Mouse (Mus musculus) urinary bladder, adult 2 months (tissue): ENCODE measurements around the gene Hepacam2. TPM values are rescaled to one million over a fixed set of nuclear protein-coding genes. Genes with fewer than 3 reads are reported as not detected.
"Not testable (repeated sequence)": the region's sequence is repeated elsewhere in the genome, so short reads cannot be mapped to it uniquely, and the experiment has no call there.

Experiments
- DNase-seq: peaks from one replicate; pipeline ENCODE4 v3.0.0; 2022; ENCODE audit warnings: low spot score
- polyA plus RNA-seq: library from polyadenylated mRNA; depleted of rRNA; stranded (reverse); fragments of >200 nt; gene quantifications from 2 replicates; pipeline ENCODE4 v1.2.3, GENCODE M21; 2012; rRNA removed

The Hepacam2 gene
- 1.1 and 2.0 TPM in 2 replicates for polyA plus RNA-seq

GRCm38 (mm10) chr6:3498162-3498848, at the start of gene Hepacam2, which contains the start of gene Vps50:
Gene Hepacam2 (minus strand): TSS chr6:3498298.
Gene Vps50 (plus strand): TSS chr6:3498382.
- peak; percentile 52 for DNase-seq

GRCm38 (mm10) chr6:3544970-3545369, 46.9 kb upstream of the Hepacam2 start:
- DNase-seq = no peak

GRCm38 (mm10) chr6:3543862-3544261, 45.8 kb upstream of the Hepacam2 start:
- DNase-seq = no peak

- DNase-seq = no peak
Measured at GRCm38 (mm10) chr6:3539470-3539869, 41.4 kb upstream of the Hepacam2 start.

- DNase-seq = no peak
Measured at GRCm38 (mm10) chr6:3536048-3536447, 38.0 kb upstream of the Hepacam2 start.

GRCm38 (mm10) chr6:3531445-3531844, 33.3 kb upstream of the Hepacam2 start:
- DNase-seq = no peak

- no peak for DNase-seq
Measured at GRCm38 (mm10) chr6:3528198-3528597, 30.1 kb upstream of the Hepacam2 start.

- DNase-seq = no peak
Measured at GRCm38 (mm10) chr6:3512611-3513010, 14.5 kb upstream of the Hepacam2 start.

- DNase-seq = no peak
Measured at GRCm38 (mm10) chr6:3511612-3512011, 13.5 kb upstream of the Hepacam2 start.

GRCm38 (mm10) chr6:3511116-3511515, 13.0 kb upstream of the Hepacam2 start:
- no peak for DNase-seq

GRCm38 (mm10) chr6:3509782-3510181, 11.7 kb upstream of the Hepacam2 start:
- no peak for DNase-seq

- DNase-seq = not testable (repeated sequence)
Measured at GRCm38 (mm10) chr6:3508151-3508550, 10.1 kb upstream of the Hepacam2 start.

GRCm38 (mm10) chr6:3507078-3507477, 9.0 kb upstream of the Hepacam2 start:
- DNase-seq = no peak

GRCm38 (mm10) chr6:3505289-3505688, 7.2 kb upstream of the Hepacam2 start:
- DNase-seq = no peak

GRCm38 (mm10) chr6:3500286-3500685, 2.2 kb upstream of the Hepacam2 start:
- DNase-seq = no peak

- DNase-seq = no peak
Measured at GRCm38 (mm10) chr6:3496210-3496609, 1.9 kb downstream of the Hepacam2 start.

- no peak for DNase-seq
Measured at GRCm38 (mm10) chr6:3494285-3494684, 3.8 kb downstream of the Hepacam2 start.

- DNase-seq = no peak
Measured at GRCm38 (mm10) chr6:3487355-3487754, 10.7 kb downstream of the Hepacam2 start.

GRCm38 (mm10) chr6:3485133-3485532, 13.0 kb downstream of the Hepacam2 start:
- no peak for DNase-seq

GRCm38 (mm10) chr6:3481705-3482104, 16.4 kb downstream of the Hepacam2 start:
- DNase-seq = no peak

GRCm38 (mm10) chr6:3479853-3480252, 18.2 kb downstream of the Hepacam2 start:
- DNase-seq = no peak

- DNase-seq = no peak
Measured at GRCm38 (mm10) chr6:3476299-3476698, 21.8 kb downstream of the Hepacam2 start.

GRCm38 (mm10) chr6:3470706-3471105, 27.4 kb downstream of the Hepacam2 start:
- DNase-seq = no peak

GRCm38 (mm10) chr6:3468627-3469026, 29.5 kb downstream of the Hepacam2 start:
- no peak for DNase-seq
